Mouse (Mus musculus): ENCODE results near the gene Plxna4.

Gene Plxna4

GRCm38 (mm10) chr6:32251674-32252073 is 336.3 kb downstream of the Plxna4 start:
- no peak for DNase-seq (ENCODE audit: low read depth)

- DNase-seq (ENCODE audit: low read depth), result no peak
These were observed 342.0 kb downstream of the Plxna4 start for GRCm38 (mm10) chr6:32246036-32246435.

GRCm38 (mm10) chr6:32243040-32243439 is 345.0 kb downstream of the Plxna4 start:
- no peak for DNase-seq (ENCODE audit: low read depth)

- DNase-seq (ENCODE audit: low read depth), result no peak
These were observed 356.6 kb downstream of the Plxna4 start for GRCm38 (mm10) chr6:32231383-32231782.

GRCm38 (mm10) chr6:32226636-32227035 is 361.4 kb downstream of the Plxna4 start:
- DNase-seq (ENCODE audit: low read depth), result no peak

GRCm38 (mm10) chr6:32224007-32224703 is 363.8 kb downstream of the Plxna4 start:
- no peak for DNase-seq (ENCODE audit: low read depth)

- DNase-seq (ENCODE audit: low read depth), result no peak
These were observed 367.2 kb downstream of the Plxna4 start for GRCm38 (mm10) chr6:32220765-32221164.

GRCm38 (mm10) chr6:32218544-32218943 is 369.4 kb downstream of the Plxna4 start:
- no peak for DNase-seq (ENCODE audit: low read depth)

- DNase-seq (ENCODE audit: low read depth), result no peak
These were observed 375.6 kb downstream of the Plxna4 start for GRCm38 (mm10) chr6:32212439-32212838.

- no peak for DNase-seq (ENCODE audit: low read depth)
These were observed 377.9 kb downstream of the Plxna4 start for GRCm38 (mm10) chr6:32210139-32210538.

- no peak for DNase-seq (ENCODE audit: low read depth)
These were observed 379.0 kb downstream of the Plxna4 start for GRCm38 (mm10) chr6:32208951-32209350.

GRCm38 (mm10) chr6:32204253-32204652 is 383.7 kb downstream of the Plxna4 start:
- DNase-seq (ENCODE audit: low read depth), result no peak

- no peak for DNase-seq (ENCODE audit: low read depth)
These were observed 384.6 kb downstream of the Plxna4 start for GRCm38 (mm10) chr6:32203389-32203788.

- DNase-seq (ENCODE audit: low read depth), result no peak
These were observed 385.3 kb downstream of the Plxna4 start for GRCm38 (mm10) chr6:32202664-32203192.

- DNase-seq (ENCODE audit: low read depth), result no peak
These were observed 386.5 kb downstream of the Plxna4 start for GRCm38 (mm10) chr6:32201506-32201905.

- no peak for DNase-seq (ENCODE audit: low read depth)
These were observed 388.4 kb downstream of the Plxna4 start for GRCm38 (mm10) chr6:32199616-32200015.

GRCm38 (mm10) chr6:32196913-32197312 is 391.1 kb downstream of the Plxna4 start:
- peak; percentile 47 for DNase-seq (ENCODE audit: low read depth)

GRCm38 (mm10) chr6:32193046-32193445 is 394.9 kb downstream of the Plxna4 start:
- no peak for DNase-seq (ENCODE audit: low read depth)

GRCm38 (mm10) chr6:32184402-32184985 is 403.5 kb downstream of the Plxna4 start:
- DNase-seq (ENCODE audit: low read depth), result no peak

- DNase-seq (ENCODE audit: low read depth), result no peak
These were observed 404.3 kb downstream of the Plxna4 start for GRCm38 (mm10) chr6:32183651-32184185.

- DNase-seq (ENCODE audit: low read depth), result no peak
These were observed 408.0 kb downstream of the Plxna4 start for GRCm38 (mm10) chr6:32180012-32180358.

- DNase-seq (ENCODE audit: low read depth), result no peak
These were observed 408.5 kb downstream of the Plxna4 start for GRCm38 (mm10) chr6:32179346-32180011.

GRCm38 (mm10) chr6:32177905-32178304 is 410.1 kb downstream of the Plxna4 start:
- no peak for DNase-seq (ENCODE audit: low read depth)
